ENCODE assay signal across 8 mouse cellular contexts in the genomic region with DNA sequence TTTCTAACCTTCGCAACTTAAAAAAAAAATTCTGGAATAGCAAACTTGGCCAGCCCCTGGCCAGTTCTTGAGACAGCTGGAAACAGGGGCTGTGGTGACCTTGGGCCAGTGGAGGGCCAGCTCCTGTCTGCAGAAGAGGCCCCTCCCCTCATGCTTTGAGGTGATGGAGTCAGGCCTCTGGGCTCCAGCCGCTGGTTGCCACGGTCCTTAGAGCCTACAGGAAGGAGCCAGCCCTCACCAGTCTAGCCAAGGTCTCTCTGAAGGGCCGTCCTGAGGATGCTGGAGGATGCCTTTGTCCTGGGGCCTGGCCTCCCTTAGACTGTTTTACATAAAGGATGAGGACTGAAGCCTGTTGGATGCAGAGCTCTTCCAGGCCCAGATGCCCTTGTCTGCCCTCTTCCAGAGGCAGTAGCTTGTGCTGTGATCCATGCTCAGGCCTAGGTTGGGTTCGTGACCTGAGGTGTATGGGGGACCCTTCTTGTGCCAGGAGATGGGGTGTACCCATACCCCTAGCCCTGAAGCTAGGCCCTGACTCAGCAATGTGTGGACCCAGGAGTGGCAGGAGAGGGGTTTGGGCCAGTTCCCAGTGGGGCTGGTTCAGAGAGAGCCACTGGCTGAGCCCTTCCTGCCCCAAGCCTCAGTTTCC. TPM values are rescaled to one million over a fixed set of nuclear protein-coding genes. Genes with fewer than 3 reads are reported as not detected.
DNase-seq lines count a peak whose midpoint lies in the region; ATAC-seq and TF ChIP-seq lines count a peak whose summit lies in the region.

No protein-coding gene starts in this region.

- peaks cover 13% of the 10 kb centered on the region for H3K4me1 ChIP-seq in heart, embryonic 13.5 days
- peaks cover 52% of the 10 kb centered on the region for H3K4me1 ChIP-seq in forebrain, embryonic 15.5 days
- H3K4me1 ChIP-seq in liver, embryonic 16.5 days (ENCODE audit: control insufficient read depth, low read depth, low read length): no peaks in the 10 kb centered on the region

- peaks cover 23% of the 10 kb centered on the region for H3K27me3 ChIP-seq in heart, embryonic 13.5 days (replicated peaks)
- H3K27me3 ChIP-seq in Patski: no peaks in the 10 kb centered on the region
- no peaks in the 10 kb centered on the region for H3K27me3 ChIP-seq in forebrain, embryonic 15.5 days
- H3K27me3 ChIP-seq in liver, embryonic 16.5 days (ENCODE audit: control insufficient read depth, insufficient read depth, low read depth, low read length): peaks cover 21% of the 10 kb centered on the region

- peak overlapping the region; percentile 74 for H3K4me3 ChIP-seq in heart, embryonic 13.5 days
- H3K4me3 ChIP-seq in forebrain, embryonic 15.5 days: peak overlapping the region; percentile 71
- H3K4me3 ChIP-seq in liver, embryonic 16.5 days (ENCODE audit: low read depth, low read length): peak overlapping the region; percentile 58

- POLR2A ChIA-PET in Patski (lab: Charles Lee): interaction anchor here (0.5 to 1.8 kb wide), 4 partner anchors 10 to 277 kb away, joined by 3 to 14 read pairs (median 4); partner anchors contain the start of genes Agpat2 and Dnlz

- in situ Hi-C loops in Patski (cut with MboI; ENCODE audit: low pct_unique_long_range_greater_than_20kb): loop anchor here (25.0 kb wide), 1 partner anchor 783 kb away; no protein-coding TSS in a partner anchor

- peak overlapping the region; percentile 40; the same call in 1 of the 2 replicates for H3K27ac ChIP-seq in heart, embryonic 13.5 days (replicated peaks)
- H3K27ac ChIP-seq in forebrain, embryonic 15.5 days (replicated peaks): peak overlapping the region; percentile 74
- no peak overlapping the region for H3K27ac ChIP-seq in liver, embryonic 16.5 days (ENCODE audit: low read length)

- CTCF ChIA-PET in Patski (lab: Charles Lee): interaction anchor here (1.2 kb wide), 1 partner anchor 19 kb away, joined by 3 read pairs; no protein-coding TSS in a partner anchor

- DNase-seq in heart, postnatal 25 days (ENCODE audit: low spot score): no peak
- DNase-seq in Patski (ENCODE audit: low read depth, low spot score) (no peak), adipocyte (ENCODE audit: low spot score) (no peak)
- no peak for DNase-seq in urinary bladder, postnatal 25 days (ENCODE audit: low spot score)
- DNase-seq in spleen, postnatal 36 days (ENCODE audit: low spot score in 2 of 2): no peak

- H3K4me2 ChIP-seq in heart, embryonic 13.5 days: peak overlapping the region; percentile 97
- H3K4me2 ChIP-seq in forebrain, embryonic 15.5 days (replicated peaks): peak overlapping the region; percentile 72
- peak overlapping the region; percentile 80 for H3K4me2 ChIP-seq in liver, embryonic 16.5 days (ENCODE audit: low read depth, low read length)

- H3K36me3 ChIP-seq in heart, embryonic 13.5 days: peaks cover 6% of the 10 kb centered on the region; the same call in 1 of the 2 replicates
- no peaks in the 10 kb centered on the region for H3K36me3 ChIP-seq in forebrain, embryonic 15.5 days
- no peaks in the 10 kb centered on the region for H3K36me3 ChIP-seq in liver, embryonic 16.5 days (ENCODE audit: control insufficient read depth, insufficient read depth)

- intact Hi-C loops in heart, postnatal 25 days (cut with DNase I): no loop called here

- ATAC-seq in heart, embryonic 13.5 days (ENCODE audit: extremely low read depth, insufficient number of reproducible peaks, low FRiP score, low TSS enrichment): no peak
- ATAC-seq in Patski: peak; percentile 19
- peak; percentile 62 for ATAC-seq in forebrain, embryonic 15.5 days (replicated peaks)
- ATAC-seq in liver, embryonic 16.5 days (ENCODE audit: low read depth): no peak

- TF ChIP-seq CTCF in Patski (IDR thresholded peaks at IDR 0.05): no peak

- WGBS in heart, embryonic 13.5 days: 27% methylated on average over 5 of the region's 5 CpGs
- WGBS in forebrain, embryonic 15.5 days: 14% methylated on average over 5 of the region's 5 CpGs
- WGBS in liver, embryonic 16.5 days (ENCODE audit: insufficient replicate concordance): 30% methylated on average over 5 of the region's 5 CpGs

- no peaks in the 10 kb centered on the region for H3K9me3 ChIP-seq in heart, embryonic 13.5 days
- no peaks in the 10 kb centered on the region for H3K9me3 ChIP-seq in forebrain, embryonic 15.5 days
- H3K9me3 ChIP-seq in liver, embryonic 16.5 days (replicated peaks; ENCODE audit: control insufficient read depth, low read length): no peaks in the 10 kb centered on the region

- peak overlapping the region; percentile 93 for H3K9ac ChIP-seq in heart, embryonic 13.5 days
- peak overlapping the region; percentile 95 for H3K9ac ChIP-seq in forebrain, embryonic 15.5 days (replicated peaks)
- peak overlapping the region; percentile 55; the same call in 1 of the 2 replicates for H3K9ac ChIP-seq in liver, embryonic 16.5 days (ENCODE audit: low read depth, low read length)

RNA-seq across cellular contexts. Expression of gene Fam69b, which starts 0.7 kb away (rescaled TPM):
- 17.2 and 18.7 TPM in 2 replicates for polyA plus RNA-seq in heart, embryonic 13.5 days (2015; fragmentation: Nextera tagmentation; extraction: Ambion mirVana)
- total RNA-seq in heart, postnatal 25 days (2021): 10 to 100 TPM; 26.9 to 28.9 TPM
- polyA plus RNA-seq in Patski (2021): 57.3 TPM
- polyA plus RNA-seq in forebrain, embryonic 15.5 days (2015; fragmentation: Nextera tagmentation; extraction: Ambion mirVana): 111 and 121 TPM in 2 replicates
- 0.61 and 1.3 TPM in 2 replicates for polyA plus RNA-seq in liver, embryonic 16.5 days (2015; fragmentation: Nextera tagmentation; extraction: Ambion mirVana)

RNA-seq across cellular contexts. Expression of gene Agpat2, which starts 24.7 kb away (rescaled TPM):
- 21.8 and 23.2 TPM in 2 replicates for polyA plus RNA-seq in heart, embryonic 13.5 days (2015; fragmentation: Nextera tagmentation; extraction: Ambion mirVana)
- total RNA-seq in heart, postnatal 25 days (2021): 10 to 100 TPM; 49.7 to 51.6 TPM
- polyA plus RNA-seq in Patski (2021): 41.6 TPM
- 3.4 and 3.9 TPM in 2 replicates for polyA plus RNA-seq in forebrain, embryonic 15.5 days (2015; fragmentation: Nextera tagmentation; extraction: Ambion mirVana)
- 58.3 and 65.7 TPM in 2 replicates for polyA plus RNA-seq in liver, embryonic 16.5 days (2015; fragmentation: Nextera tagmentation; extraction: Ambion mirVana)

RNA-seq across cellular contexts. Expression of gene Lcn4, which starts 42.2 kb away (rescaled TPM):
- not detected in 2 replicates for polyA plus RNA-seq in heart, embryonic 13.5 days (2015; fragmentation: Nextera tagmentation; extraction: Ambion mirVana)
- not detected for total RNA-seq in heart, postnatal 25 days (2021)
- polyA plus RNA-seq in Patski (2021): not detected
- not detected in 2 replicates for polyA plus RNA-seq in forebrain, embryonic 15.5 days (2015; fragmentation: Nextera tagmentation; extraction: Ambion mirVana)
- not detected in 2 replicates for polyA plus RNA-seq in liver, embryonic 16.5 days (2015; fragmentation: Nextera tagmentation; extraction: Ambion mirVana)

RNA-seq across cellular contexts. Expression of gene Gm20532, which starts 42.5 kb away (rescaled TPM):
- polyA plus RNA-seq in heart, embryonic 13.5 days (2015; fragmentation: Nextera tagmentation; extraction: Ambion mirVana): not detected in 2 replicates
- not detected for total RNA-seq in heart, postnatal 25 days (2021)
- not detected for polyA plus RNA-seq in Patski (2021)
- polyA plus RNA-seq in forebrain, embryonic 15.5 days (2015; fragmentation: Nextera tagmentation; extraction: Ambion mirVana): not detected in 2 replicates
- polyA plus RNA-seq in liver, embryonic 16.5 days (2015; fragmentation: Nextera tagmentation; extraction: Ambion mirVana): not detected in 2 replicates

RNA-seq across cellular contexts. Expression of gene Egfl7, which starts 49.1 kb away (rescaled TPM):
- 170 and 185 TPM in 2 replicates for polyA plus RNA-seq in heart, embryonic 13.5 days (2015; fragmentation: Nextera tagmentation; extraction: Ambion mirVana)
- total RNA-seq in heart, postnatal 25 days (2021): 100 to 1,000 TPM; 149 to 179 TPM
- polyA plus RNA-seq in Patski (2021): 9.4 TPM
- polyA plus RNA-seq in forebrain, embryonic 15.5 days (2015; fragmentation: Nextera tagmentation; extraction: Ambion mirVana): 46.4 and 56.9 TPM in 2 replicates
- polyA plus RNA-seq in liver, embryonic 16.5 days (2015; fragmentation: Nextera tagmentation; extraction: Ambion mirVana): 50.9 and 54.3 TPM in 2 replicates

Comparison
In these comparisons a context has a peak if more than half of its experiments do, and no peak if none do; other contexts are left out.
1. ATAC-seq: peak in Patski (single experiment) and forebrain, embryonic 15.5 days (single experiment); none in heart, embryonic 13.5 days (single experiment) and liver, embryonic 16.5 days (single experiment).
2. Peak in every context shown above with its lines, with median percentiles within 50 percentile points of each other: H3K4me2 ChIP-seq, H3K4me3 ChIP-seq and H3K9ac ChIP-seq.